Mouse (Mus musculus) frontal cortex, postnatal 36 days (tissue): ENCODE results near the gene Tepsin.

ENCODE experiments used
- DNase-seq, 2 experiments: peaks; one replicate each; pipeline ENCODE4 v3.0.0; 2022; ENCODE audit warnings: low spot score in 2 of 2

The Tepsin gene

DNA sequence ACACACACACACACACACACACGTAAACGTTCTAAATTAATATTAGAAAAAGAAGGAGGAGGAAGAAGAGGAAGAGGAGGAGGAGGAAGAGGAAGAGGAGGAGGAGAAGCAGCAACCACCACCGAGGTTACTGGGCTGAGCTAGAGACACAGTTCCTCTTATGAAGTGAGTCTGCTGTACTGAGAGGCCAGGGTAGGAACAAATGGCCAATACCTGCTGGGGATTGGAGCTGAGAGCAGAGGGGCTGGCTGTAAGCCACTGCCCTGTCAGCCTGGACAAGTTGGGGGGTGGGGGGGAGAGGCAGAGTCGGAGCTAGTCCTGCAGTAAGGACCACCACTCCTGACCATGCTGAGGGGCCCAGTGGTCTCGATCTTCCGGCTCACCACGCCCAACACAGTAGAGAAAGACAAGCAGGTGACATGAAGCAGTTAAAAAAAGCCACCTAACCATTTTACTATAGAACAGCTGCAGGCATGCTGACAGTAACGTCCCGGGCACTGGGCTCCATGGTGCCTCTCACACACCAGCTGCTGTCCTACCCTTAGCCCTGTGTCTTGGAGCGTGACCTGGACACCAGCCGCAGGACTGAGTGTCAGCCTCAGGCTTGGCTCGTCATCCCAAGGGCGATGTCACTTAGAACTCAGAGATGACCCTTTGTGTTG, 34.4 kb downstream of the Tepsin start:
- DNase-seq, result no peak

- DNase-seq, result no peak
Observed at GRCm38 (mm10) chr11:120063326-120063725, 35.2 kb downstream of the Tepsin start.

DNA sequence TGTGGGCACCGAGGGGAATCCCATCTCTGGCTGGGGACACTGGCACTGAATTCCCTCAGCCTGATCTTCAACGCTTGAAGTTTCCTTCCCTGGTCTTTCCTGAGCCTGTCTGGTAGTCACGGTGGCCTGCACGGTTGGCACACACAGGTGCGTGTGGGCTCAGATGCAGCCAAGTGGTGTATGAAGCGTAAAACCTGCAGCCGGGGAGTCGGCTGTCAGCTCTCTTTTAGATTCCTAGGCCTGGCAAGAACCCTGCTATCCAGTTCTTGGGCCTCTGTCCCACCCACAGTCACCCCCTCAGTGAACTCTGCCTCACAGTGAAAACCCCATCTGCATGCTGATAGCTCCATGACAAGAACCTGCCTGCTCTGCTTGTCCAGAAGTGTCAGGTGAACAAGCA, 37.9 kb downstream of the Tepsin start:
- DNase-seq, result no peak

DNA sequence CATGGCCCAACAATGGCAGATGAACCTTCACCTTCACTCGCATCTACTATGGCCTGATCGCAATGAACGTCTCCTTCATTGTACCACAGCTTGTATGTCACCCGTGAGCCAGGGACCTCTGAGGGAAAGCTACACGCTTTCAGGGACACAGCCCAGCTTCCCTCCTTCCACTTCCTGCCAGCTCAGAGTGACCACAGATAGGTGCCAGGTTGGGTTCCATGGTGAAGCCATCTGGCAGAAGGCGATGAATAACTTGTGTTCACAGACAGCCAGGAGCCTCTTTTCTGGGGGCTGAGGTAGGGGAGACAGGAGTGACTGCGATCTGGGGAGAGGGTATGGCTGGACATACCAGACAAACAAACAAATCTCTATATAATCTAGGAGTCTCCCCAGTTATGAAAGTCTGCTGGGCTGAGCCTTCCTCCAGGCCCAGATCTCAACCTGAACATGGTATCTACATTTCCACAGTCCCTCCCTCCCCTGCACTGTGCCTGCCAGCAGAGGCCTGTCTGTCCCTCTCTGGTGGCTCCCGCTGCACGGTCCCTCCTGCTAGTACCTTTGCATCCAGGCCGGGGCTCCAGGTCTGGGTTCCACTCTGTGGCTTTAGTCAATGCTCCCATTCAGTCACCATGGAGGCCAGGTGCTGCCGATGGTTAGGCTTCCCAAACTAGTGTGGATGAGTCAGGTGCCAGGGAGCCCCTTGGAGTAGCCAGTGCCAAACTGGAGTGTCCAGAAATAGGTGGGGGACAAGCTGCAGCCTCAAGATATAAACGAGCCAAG, 42.4 kb downstream of the Tepsin start:
- no peak for DNase-seq

DNA sequence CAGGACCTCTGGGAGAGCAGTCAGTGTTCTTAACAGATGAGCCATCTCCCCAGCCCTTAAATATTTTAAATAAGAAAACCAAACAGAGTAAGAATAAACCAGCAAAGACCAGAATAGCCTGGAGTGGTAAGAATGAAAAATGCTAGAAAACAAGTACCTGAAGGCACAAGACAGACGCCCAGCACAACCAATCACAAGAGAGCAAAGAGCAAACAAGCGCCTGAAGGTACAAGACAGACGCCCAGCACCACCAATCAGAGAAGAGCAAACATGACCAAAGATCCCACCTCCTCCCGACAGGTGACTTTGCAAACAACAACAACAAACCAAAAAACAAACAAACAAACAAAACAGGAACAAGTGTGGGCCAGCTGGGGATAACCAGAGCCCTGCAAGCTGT, 44.7 kb downstream of the Tepsin start:
- no peak for DNase-seq

DNA sequence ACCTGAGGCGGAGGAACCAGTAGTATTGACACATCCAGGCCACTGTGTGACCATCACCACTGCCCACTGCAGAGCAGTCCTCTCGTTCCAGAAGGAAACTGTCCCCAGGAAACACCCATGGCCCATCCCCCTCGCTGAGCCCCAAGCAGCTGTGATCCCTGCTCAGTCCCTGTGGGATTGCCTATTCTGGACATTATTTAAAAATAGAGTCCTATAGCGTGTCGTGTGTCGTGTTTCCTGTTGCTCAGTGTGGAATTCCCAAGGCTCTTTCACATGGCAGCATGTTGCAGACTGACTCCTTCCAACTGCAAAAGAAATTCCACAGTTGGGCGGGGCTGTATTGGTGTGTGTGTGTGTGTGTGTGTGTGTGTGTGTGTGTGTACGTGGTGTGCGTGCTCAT, 46.3 kb downstream of the Tepsin start:
- DNase-seq, result no peak

DNA sequence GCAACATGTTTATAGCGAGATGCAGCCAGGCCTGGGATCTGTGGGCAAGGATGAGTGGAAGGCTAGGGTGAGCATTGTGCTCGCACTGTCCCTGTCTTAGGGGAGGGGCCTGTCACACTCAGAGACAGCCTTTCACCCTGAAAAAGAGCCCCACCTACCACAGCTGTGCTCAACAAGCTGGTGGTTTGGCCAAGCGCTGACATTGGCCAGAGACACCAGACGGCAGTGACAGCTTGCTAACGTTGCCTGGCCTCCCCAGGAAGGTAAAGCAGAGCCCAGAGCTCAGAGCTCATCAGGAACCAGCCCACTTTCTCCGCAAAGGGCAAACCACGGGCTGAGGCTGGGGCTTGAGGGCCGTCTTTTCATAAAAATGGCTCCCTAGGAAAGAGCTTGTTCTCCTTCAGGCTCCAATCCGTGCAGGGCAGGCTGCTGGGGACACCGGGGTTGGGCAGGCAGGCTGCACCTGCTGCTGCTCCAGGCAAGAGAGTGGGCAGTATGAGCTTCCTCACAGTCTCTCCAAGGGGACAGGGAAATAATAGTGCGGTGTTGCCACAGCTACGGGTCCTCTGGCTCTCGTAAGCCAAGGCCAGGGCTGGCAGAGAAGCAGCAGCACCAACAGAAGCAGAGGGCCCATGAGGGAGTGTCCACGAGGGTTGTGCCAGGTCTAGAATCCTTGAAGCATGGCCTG, 47.3 kb downstream of the Tepsin start:
- DNase-seq, result no peak

DNA sequence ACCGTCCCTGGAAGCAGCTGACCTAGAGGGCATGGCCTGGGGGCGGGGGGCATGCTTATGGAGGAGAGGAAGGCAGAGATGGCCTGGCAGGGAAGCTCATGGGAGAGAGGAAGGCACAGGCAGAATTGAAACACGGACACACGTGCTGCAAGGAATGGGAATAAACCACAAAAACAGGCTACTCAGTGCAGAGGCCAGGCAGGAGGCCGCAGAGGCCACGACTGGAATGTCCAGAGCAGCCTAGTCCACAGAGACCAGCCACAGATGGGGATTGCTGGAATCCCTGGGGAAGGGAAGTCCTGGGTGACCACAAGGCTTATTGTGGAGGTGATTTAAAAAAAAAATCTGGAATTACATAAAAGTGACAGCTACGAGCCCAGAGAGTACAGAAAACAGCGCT, 49.5 kb downstream of the Tepsin start:
- DNase-seq, result no peak

DNA sequence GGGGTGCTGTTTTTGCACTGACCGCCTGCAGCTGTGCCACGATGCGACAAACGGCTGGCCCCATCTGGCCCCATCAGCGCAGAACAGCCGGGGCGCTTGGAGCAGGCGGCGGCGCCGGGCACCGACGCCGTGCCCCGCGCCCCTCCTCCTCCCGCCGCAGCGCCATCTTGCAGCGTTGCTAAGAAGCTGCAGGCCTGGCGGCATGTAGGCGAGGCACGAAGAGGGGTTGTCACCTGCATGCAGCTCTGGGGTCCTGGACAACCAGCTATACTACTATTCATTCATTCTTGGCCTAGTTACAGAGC, 50.3 kb downstream of the Tepsin start:
- DNase-seq, result peak in 1 of 2 experiments; percentile 40

DNA sequence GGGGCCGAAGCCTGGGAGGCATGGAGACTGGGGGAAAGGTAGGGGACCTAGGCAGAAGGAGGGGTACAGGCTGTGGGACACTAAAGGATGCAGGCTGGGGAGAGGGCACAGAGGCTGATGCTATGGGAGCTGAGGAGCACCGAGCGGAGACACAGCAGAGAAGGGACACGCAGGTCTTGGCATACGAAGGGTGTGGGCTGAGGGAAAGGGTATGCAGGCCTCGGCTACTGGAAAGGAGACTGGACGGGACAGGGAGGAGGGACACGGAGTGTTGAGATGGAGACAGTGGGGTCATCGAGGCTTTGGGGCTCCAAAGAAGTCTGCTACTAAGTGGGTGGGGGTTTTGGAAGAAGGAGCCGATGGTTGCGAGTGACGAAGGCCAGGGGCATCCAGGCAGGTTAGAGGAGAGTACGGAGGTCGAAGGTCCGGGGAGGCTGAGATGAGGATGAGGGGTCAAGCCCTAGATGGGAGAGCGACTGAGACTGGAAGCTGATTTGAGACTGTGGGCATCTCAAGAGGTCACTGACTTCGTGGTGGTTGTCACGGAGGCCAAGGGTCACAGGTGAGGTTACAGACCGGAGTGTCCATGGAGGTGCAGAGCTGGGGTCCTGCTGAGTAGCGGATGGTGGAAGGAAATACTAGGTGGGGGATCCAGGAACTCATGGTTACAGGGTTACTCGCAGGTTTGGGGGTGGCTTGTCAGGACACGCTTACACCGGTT, 50.8 kb downstream of the Tepsin start:
- DNase-seq, result no peak

- DNase-seq, result peak in 1 of 2 experiments; percentile 38
Observed at GRCm38 (mm10) chr11:120046553-120047191, 51.9 kb downstream of the Tepsin start, which contains the start of gene Aatk. Gene Aatk, minus strand, starts transcription at chr11:120047167.

DNA sequence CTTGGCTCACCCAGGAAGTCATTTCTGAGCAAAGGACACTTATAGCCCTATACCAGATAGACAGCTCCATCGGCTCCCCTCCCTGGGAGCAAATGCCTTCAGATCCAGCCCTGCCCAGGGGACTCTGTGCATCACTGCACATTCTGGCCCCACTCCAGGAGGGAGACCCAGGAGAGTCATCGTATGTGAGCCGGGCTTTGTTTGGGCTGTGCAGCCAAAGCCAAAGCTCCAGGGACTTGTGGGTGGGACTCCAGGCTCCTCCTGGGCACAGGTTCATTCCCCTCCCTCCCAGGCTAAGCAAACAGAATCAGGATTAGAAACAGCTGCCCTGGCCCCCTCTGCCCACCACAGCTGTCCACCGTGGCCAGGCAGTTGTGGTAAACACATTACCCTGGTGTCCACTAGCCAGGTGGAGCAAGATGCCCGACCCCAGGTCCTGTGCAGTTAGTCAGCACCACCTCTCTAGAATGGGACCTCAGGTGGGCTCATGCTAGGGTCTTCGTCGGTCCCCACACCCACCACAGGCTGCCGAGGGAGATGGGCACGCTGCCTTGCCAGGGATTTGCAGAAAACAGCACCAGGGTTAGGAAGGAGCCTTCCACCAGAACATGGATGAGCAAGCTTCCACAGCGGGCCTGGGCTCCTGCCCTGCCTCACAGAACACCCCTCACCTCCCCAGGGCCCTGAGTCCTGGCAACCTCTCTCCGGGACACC, 52.5 kb downstream of the Tepsin start:
- DNase-seq, result no peak

- DNase-seq, result no peak
Observed at GRCm38 (mm10) chr11:120045341-120045740, 53.2 kb downstream of the Tepsin start.

DNA sequence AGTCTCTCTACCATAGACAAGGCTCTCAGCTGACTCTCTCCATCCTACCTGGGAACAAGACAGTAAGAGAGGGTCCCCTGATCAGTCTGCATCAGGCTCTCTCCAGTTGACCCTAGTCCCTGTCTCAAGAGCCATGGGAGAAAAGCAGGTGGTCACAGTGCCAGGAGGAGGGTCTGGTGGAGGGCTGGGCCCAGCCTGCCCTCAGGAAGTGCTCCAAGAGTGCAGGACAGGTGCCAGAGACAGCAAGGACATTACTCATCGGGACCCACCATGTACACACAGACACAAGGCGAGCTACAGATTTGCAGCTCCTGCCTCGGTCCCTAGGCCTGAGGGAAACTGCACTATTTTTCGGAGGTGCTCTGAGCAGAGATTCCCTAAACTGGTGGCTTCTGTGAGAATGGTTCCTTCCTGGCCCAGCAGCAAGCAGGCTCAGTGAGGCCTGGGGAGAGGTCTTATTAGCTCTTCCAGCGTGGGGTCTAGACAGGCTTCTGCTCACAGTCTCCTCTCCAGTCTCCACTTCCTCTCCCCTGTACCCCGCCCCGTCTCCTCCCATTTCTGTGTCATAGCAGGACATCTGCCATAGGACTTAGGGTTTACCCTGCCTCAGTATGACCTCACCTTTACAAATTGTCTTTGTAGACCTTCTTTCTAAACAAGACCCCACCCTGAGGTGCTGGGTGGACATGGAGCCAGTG, 56.2 kb downstream of the Tepsin start:
- no peak for DNase-seq

DNA sequence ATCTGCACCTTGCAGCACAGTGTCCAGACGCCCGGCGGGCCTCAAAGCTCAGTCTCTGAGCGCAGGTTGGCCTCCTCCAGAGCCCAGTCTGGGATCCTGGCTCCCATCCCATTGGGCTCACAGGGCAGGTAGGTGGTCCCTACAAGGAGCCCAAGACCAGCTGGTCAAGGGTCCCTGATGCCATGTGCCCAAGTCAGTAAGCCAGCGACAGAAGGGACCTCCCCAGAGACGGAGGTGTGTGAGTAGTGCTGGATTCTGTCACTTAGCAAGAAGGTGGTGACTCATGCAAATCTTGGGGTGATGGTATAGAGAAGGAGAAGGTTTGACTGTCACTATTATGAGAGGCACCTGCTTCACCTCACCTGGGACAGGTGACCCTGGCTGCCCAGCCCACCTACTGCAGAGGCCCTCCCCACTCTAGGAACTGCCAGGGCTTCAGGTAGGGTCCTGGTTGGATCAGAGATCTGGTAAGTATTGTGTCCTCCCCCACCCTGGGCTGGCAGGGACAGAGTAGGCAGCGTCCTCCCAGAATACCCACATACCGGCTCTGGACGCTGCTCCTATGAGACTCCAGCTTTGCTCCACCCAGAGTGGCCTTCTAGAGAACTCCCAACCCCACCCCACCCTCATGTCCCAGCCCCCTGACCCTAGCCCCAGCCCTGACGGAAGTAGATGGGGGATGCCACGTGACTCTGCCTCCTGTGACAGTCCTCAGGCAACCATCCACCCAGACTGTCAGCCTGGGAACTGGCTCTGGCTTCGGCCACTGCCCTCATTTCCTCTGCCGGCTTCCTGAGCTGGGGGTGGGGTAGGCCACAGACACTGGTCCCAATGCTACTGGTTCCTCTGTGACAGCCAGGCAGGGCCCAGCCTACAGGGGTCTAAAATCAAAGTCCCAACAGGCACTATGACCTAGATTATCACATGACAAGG, 57.1 kb downstream of the Tepsin start:
- DNase-seq, result peak in 1 of 2 experiments; percentile 60
